Mouse (Mus musculus): Measurements from ENCODE around the gene Ift22.

DNA sequence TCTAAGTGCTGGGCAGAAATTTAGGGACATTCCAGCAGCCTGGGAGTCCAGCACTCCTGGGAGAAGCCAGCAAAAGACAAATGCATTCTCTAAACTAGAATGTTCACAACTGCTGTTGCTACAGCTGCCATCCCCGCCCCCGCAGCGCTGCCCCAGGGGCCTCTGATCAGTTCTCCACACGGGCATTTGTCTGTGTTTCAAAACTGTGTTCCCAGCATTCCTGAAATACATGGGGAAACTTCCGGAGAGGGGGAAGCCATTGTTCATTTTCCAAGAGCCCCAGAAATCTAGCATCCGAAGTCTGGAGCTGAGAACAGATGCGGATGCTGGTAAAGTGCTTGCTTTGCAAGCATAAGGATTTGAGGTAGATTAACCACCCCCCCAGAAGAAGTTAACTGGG lies 21.0 kb upstream of the Ift22 start:
- TF ChIP-seq CTCF (IDR thresholded peaks at IDR 0.05; ENCODE audit: insufficient read depth, low read length) (no peak), POLR2A (IDR thresholded peaks at IDR 0.05; ENCODE audit: borderline replicate concordance, extremely low read depth, low read depth, low read length) (no peak)
